Mouse (Mus musculus): Measurements from ENCODE around the gene Arhgap24. TPM values are rescaled to one million over a fixed set of nuclear protein-coding genes. Genes with fewer than 3 reads are reported as not detected.
A peak's percentile ranks its signal among the peaks of the same experiment; 100 is the strongest.

Gene Arhgap24
- 0.13 and 0.50 TPM in 2 replicates for total RNA-seq (2017)

- ATAC-seq (replicated peaks in 1 of 2; ENCODE audit: insufficient read depth in 1 of 2, low FRiP score in 2 of 2, low TSS enrichment in 1 of 2, low read depth in 1 of 2, poor library complexity in 2 of 2, severe bottlenecking in 2 of 2), result peak; percentile 89 to 90
Measured at GRCm38 (mm10) chr5:102481215-102482211, at the start of gene Arhgap24. Gene Arhgap24, plus strand, starts transcription at chr5:102481391.

- ATAC-seq (replicated peaks in 1 of 2; ENCODE audit: insufficient read depth in 1 of 2, low FRiP score in 2 of 2, low TSS enrichment in 1 of 2, low read depth in 1 of 2, poor library complexity in 2 of 2, severe bottlenecking in 2 of 2), result no peak
Measured at GRCm38 (mm10) chr5:102434182-102434581, 47.0 kb upstream of the Arhgap24 start.

- no peak for ATAC-seq (replicated peaks in 1 of 2; ENCODE audit: insufficient read depth in 1 of 2, low FRiP score in 2 of 2, low TSS enrichment in 1 of 2, low read depth in 1 of 2, poor library complexity in 2 of 2, severe bottlenecking in 2 of 2)
Measured at GRCm38 (mm10) chr5:102436581-102436980, 44.6 kb upstream of the Arhgap24 start.

DNA sequence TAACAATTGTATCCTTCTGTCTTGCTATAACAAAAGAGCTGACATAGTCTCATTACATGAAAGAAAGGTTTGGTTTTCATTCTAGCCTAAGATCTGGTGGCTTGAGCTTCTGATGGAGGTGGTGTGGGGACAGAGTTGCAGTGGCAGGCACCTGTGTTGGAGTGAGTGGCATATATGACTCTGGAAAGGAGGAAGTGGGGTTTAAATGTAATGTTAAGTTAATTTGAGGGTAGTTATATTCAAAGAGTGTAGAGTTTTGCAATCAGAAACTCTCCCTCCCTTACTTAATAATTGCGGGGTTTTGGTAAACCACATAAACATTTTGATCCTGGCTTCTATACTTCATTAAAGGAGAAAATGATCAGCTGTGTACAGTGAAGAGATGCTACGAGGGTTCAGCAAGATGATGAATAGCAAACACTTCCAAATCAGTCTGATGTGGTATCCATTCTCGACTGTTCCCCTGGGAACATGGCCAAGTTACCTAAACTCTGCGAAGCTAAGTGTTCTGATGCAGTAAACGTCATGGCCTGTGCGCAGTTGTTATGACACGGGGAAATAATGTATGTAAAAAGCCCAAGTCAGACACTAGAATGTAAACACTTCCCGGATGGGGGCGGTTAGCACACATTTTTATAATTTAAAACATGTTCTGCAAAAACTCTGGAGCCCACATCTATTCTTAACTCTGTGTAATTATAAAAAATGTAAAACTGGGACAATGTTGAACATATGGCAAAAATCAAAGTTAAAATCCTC lies 41.9 kb upstream of the Arhgap24 start:
- no peak for ATAC-seq (replicated peaks in 1 of 2; ENCODE audit: insufficient read depth in 1 of 2, low FRiP score in 2 of 2, low TSS enrichment in 1 of 2, low read depth in 1 of 2, poor library complexity in 2 of 2, severe bottlenecking in 2 of 2)

DNA sequence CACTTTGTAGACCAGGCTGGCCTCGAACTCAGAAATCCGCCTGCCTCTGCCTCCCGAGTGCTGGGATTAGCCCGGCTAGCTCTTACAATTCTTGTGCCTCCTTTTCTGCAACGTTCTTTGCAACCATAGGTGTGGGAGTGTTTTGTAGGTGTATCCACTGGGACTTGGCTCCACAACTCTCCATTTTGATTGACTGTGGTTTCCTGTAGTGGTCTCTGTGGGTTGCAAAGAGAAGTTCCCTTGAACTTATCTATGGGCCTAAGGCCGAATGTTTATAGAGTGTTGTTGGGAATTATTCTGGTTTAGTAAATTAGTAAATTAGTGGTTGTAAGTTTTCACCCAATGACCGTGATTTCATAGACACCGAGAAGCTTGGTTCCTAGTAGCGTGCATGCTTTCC lies 33.8 kb upstream of the Arhgap24 start:
- peak; percentile 89 to 93 for ATAC-seq (replicated peaks in 1 of 2; ENCODE audit: insufficient read depth in 1 of 2, low FRiP score in 2 of 2, low TSS enrichment in 1 of 2, low read depth in 1 of 2, poor library complexity in 2 of 2, severe bottlenecking in 2 of 2)

DNA sequence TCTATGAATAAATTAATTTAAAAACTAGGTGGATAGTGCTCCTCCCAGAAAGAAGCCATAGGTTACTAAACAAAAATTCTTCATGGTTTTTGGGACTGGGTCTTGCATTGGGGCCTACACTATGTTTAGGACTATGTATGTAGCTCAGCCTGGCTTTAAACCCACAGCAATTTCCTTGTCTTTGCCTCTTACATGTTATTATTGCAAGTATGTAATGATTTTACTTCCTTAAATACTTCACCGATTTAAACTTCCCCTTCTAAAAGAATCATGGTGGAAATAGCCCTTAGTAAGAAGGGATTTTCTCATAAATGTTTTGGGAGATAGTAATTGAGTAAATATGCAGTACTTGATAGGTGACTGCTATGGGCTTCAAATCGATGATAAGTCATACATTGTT lies 30.3 kb upstream of the Arhgap24 start:
- ATAC-seq (replicated peaks in 1 of 2; ENCODE audit: insufficient read depth in 1 of 2, low FRiP score in 2 of 2, low TSS enrichment in 1 of 2, low read depth in 1 of 2, poor library complexity in 2 of 2, severe bottlenecking in 2 of 2), result no peak

- ATAC-seq (replicated peaks in 1 of 2; ENCODE audit: insufficient read depth in 1 of 2, low FRiP score in 2 of 2, low TSS enrichment in 1 of 2, low read depth in 1 of 2, poor library complexity in 2 of 2, severe bottlenecking in 2 of 2), result no peak
Measured at GRCm38 (mm10) chr5:102452079-102452797, 29.0 kb upstream of the Arhgap24 start.

GRCm38 (mm10) chr5:102453324-102453723 lies 27.9 kb upstream of the Arhgap24 start:
- ATAC-seq (replicated peaks in 1 of 2; ENCODE audit: insufficient read depth in 1 of 2, low FRiP score in 2 of 2, low TSS enrichment in 1 of 2, low read depth in 1 of 2, poor library complexity in 2 of 2, severe bottlenecking in 2 of 2), result no peak

DNA sequence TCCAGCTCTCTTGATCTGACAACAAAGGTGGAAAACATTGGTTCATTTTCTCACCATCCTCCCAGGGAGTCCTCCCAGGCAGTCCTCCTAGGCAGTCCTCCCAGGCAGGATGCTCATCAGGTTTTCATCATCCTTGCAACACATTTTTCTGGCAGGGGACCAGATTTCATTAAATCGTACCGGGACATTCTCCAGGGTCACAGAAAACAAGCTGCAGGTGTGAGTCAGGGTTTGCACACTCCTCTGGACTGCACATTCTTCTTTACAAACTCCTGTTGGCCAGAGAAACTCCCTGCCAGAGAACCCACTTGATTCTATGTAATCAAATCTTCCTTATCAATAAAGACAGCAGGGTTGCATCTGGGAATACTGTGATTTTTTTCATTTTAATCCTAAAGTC lies 25.9 kb upstream of the Arhgap24 start:
- no peak for ATAC-seq (replicated peaks in 1 of 2; ENCODE audit: insufficient read depth in 1 of 2, low FRiP score in 2 of 2, low TSS enrichment in 1 of 2, low read depth in 1 of 2, poor library complexity in 2 of 2, severe bottlenecking in 2 of 2)

- ATAC-seq (replicated peaks in 1 of 2; ENCODE audit: insufficient read depth in 1 of 2, low FRiP score in 2 of 2, low TSS enrichment in 1 of 2, low read depth in 1 of 2, poor library complexity in 2 of 2, severe bottlenecking in 2 of 2), result no peak
Measured at GRCm38 (mm10) chr5:102460452-102461197, 20.6 kb upstream of the Arhgap24 start.

DNA sequence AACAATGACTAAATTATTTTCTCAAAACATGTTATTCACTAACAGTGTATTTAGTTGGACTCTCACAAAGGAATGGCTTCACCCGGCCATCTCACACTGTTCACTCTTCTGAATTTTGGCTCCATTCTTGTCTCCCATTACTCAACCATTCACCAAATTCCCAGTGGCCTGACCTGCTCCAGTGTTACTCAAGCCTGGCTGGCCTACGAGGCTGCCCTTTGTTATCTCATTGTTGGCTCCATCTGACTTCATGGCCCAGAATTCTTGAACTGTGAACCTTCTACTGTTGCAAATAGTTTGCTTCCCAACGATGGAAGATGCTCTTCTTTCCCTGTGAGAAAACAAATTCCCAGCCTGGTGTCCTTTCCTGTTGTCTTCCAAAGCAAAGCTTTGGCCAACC lies 18.2 kb upstream of the Arhgap24 start:
- ATAC-seq (replicated peaks in 1 of 2; ENCODE audit: insufficient read depth in 1 of 2, low FRiP score in 2 of 2, low TSS enrichment in 1 of 2, low read depth in 1 of 2, poor library complexity in 2 of 2, severe bottlenecking in 2 of 2), result no peak

DNA sequence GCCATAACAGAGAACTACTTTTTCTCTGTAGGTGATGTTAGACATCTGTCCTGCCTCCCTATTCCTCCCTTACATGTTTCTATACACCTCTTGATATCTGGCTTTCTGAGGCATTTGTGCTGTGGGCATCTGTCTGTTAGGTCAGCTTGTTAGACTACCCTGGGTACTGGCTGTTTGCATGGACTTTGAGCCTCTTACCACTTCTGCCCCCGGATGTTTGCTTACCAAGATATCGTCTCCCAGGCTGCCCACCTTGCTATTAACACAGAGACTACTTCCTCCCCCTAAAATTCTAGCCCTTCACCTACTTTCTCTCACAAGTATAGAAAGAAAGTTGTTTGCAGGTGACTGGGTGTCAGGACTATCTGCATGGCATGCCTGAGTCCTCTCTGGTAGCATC lies 15.8 kb upstream of the Arhgap24 start:
- no peak for ATAC-seq (replicated peaks in 1 of 2; ENCODE audit: insufficient read depth in 1 of 2, low FRiP score in 2 of 2, low TSS enrichment in 1 of 2, low read depth in 1 of 2, poor library complexity in 2 of 2, severe bottlenecking in 2 of 2)

DNA sequence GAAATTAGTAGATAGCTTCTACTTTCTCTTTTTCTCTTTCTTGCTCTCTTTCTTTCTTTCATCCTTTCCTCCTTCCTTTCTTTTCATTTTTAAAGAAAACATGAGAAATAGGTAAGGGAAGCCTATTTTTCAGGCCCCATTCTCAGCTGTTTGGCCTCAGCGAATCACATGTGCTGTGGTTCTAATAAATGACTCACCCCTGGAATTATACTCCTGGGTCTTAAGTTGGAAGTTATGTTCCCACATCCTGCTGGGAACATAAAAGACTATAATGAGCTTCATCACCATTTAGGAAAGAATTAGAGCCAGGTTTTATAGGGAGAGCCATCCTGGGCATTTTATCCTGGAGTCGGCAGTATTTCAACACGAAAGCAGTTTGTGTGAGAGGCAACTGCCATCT lies 12.9 kb upstream of the Arhgap24 start:
- no peak for ATAC-seq (replicated peaks in 1 of 2; ENCODE audit: insufficient read depth in 1 of 2, low FRiP score in 2 of 2, low TSS enrichment in 1 of 2, low read depth in 1 of 2, poor library complexity in 2 of 2, severe bottlenecking in 2 of 2)

DNA sequence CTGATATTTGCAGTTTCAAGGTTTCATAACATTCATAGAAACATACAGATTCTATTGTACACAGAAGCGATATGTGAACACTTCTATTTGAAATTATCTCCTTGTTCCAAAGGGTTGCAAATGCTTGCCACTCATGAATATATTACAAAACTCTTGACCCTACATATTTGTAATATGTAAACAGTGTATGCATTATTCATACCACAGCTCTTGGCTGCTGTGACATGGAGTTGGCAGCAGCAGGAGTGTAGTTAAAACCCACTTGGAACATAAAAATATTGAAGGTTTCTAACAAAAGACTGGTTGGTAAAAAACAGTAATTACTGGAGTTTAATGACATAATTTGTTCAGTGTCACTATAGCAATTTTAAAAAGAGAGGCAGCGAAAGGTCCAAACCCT lies 10.9 kb upstream of the Arhgap24 start:
- ATAC-seq (replicated peaks in 1 of 2; ENCODE audit: insufficient read depth in 1 of 2, low FRiP score in 2 of 2, low TSS enrichment in 1 of 2, low read depth in 1 of 2, poor library complexity in 2 of 2, severe bottlenecking in 2 of 2), result no peak

GRCm38 (mm10) chr5:102478076-102478475 lies 3.1 kb upstream of the Arhgap24 start:
- ATAC-seq (replicated peaks in 1 of 2; ENCODE audit: insufficient read depth in 1 of 2, low FRiP score in 2 of 2, low TSS enrichment in 1 of 2, low read depth in 1 of 2, poor library complexity in 2 of 2, severe bottlenecking in 2 of 2), result no peak

DNA sequence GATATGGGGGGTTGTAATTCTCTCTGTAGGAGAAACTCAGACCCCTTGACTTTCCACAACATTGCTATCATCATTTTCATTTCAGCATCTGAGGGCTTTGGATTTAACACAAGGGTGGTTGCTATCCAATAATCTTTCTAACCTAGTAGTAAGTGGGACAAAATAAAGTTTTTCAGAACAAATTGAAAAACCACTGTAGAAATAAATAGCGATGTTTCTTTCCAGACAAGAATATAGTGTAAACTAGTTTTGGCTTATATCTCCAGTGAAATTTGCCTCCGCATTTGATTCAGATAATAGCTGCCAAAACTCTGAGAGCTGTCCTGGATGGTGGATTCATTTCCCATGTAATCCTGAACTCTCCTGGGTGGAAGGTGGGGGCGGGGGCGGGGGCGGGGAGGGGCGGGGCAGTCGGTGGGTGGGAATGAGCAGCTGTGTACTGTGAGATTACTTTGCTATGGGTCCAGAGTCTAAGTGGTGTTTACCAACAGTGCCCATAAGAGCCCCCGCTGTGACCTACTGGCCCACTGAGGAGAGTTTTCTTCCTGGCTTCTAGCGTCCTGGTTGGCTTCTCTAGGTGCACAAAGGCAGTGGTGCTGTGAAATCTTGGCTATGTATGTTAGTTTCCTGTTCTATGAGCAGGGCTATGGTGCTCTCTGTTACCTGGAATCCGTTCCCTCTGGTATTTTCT lies 2.2 kb downstream of the Arhgap24 start:
- no peak for ATAC-seq (replicated peaks in 1 of 2; ENCODE audit: insufficient read depth in 1 of 2, low FRiP score in 2 of 2, low TSS enrichment in 1 of 2, low read depth in 1 of 2, poor library complexity in 2 of 2, severe bottlenecking in 2 of 2)

- ATAC-seq (replicated peaks in 1 of 2; ENCODE audit: insufficient read depth in 1 of 2, low FRiP score in 2 of 2, low TSS enrichment in 1 of 2, low read depth in 1 of 2, poor library complexity in 2 of 2, severe bottlenecking in 2 of 2), result peak; percentile 55 to 79; a peak in 3 of 4 replicates
Measured at GRCm38 (mm10) chr5:102491554-102491953, 10.4 kb downstream of the Arhgap24 start.
